Mouse (Mus musculus) erythroid progenitor cell, adult 5-6 weeks (primary cell): ENCODE measurements around the gene Bri3bp. TPM values are rescaled to one million over a fixed set of nuclear protein-coding genes. Genes with fewer than 3 reads are reported as not detected.

Experiments
- ATAC-seq: replicated peaks from 2 replicates; pipeline ENCODE4 v1.8.0; 2016; ENCODE audit warnings: moderate number of reproducible peaks, mild to moderate bottlenecking, moderate TSS enrichment, inconsistent platforms; ENCODE audit not compliant: poor library complexity, low FRiP score, severe bottlenecking
- total RNA-seq, 2 experiments: library from RNA; stranded (forward) in 1 of 2; stranded (reverse) in 1 of 2; fragments of 150-400 nt in 1 of 2; fragments of 186-747, 209-891 nt in 1 of 2; gene quantifications; 2 replicates each; pipeline versions ENCODE4 v1.2.3 to v1.2.4; 2015 to 2017; ENCODE audit warnings: low replicate concordance in 2 of 2

The Bri3bp gene
- total RNA-seq, 2 experiments from 2014 or later: 2.0 to 5.4 TPM

DNA sequence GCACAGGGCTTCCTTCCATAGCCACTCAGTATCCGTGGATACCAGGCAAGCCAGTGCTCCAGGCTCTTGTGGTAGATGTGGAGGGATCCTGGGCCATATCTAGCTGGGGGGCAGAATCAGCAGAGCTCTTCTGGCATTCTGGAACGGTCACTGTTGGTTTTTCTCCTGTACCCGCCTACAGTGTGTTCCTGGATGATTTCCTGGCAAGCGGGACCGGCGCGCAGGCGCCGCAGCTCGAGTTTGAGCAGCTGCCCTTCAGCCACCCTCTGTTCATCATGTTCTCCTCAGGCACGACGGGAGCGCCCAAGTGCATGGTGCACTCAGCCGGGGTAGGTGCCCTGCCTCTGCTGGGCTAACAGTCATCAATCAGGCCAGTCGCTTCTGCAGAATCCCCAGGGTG, 64.6 kb downstream of the Bri3bp start:
- no peak for ATAC-seq

DNA sequence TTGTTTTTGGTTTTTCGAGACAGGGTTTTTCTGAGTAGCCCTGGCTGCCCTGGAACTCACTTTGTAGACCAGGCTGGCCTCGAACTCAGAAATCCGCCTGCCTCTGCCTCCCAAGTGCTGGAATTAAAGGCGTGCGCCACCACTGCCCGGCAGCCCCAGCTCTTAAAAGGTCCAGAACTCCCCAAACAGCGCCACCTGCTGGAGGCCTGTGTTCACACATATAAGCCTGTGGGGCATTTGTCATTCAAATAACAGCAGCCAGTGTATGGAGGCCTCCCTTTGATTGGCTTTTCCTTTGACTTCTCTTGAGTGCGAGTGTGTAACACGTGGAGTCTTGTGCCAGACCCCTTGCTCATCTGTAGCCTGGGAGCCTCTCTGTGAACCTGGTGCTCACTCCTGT, 66.2 kb downstream of the Bri3bp start:
- no peak for ATAC-seq

DNA sequence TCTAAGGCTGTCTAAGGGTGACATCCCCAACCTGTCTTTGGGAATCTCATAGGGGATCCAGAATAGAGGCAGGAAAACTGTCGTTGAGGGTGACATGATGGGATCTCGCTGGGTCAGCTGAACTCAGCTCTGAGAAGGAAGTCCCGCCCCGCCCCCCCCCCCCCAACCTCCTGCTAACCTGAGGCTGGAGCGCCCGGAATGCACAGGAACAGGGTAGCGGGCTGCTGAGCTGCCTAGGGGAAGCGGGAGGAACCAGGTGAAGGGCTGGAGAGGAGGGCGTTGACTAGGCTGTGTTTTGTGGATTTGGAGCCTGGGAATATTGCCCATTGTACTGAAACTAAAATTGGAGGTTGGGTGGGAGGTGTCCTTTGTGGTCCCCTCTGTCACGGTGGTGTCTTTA, 66.6 kb downstream of the Bri3bp start:
- no peak for ATAC-seq

DNA sequence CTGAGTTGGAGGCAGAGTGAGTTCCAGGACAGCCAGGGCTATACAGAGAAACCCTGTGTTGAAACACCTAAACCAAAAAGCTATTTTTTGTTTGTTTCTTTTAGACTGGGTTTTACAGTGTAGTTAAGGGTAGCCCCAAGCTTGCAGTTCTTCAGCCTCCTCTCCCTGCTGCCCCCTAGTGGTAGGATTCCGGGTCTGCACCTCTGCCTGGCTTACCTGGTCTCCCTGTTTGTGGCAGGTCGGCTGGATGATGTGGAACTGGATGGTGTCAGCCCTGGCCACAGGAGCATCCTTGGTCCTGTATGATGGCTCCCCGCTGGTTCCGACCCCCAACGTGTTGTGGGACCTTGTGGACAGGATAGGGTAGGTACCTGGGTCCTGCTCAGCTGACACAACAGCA, 68.2 kb downstream of the Bri3bp start:
- peak; percentile 73 for ATAC-seq

Other genes starting within 250 kb of the Bri3bp start
- 33.9 and 39.0 TPM in 2 replicates for gene Scarb1, start 100.5 kb upstream of the Bri3bp start, total RNA-seq (2015; ENCODE audit: low replicate concordance)
- gene Scarb1, start 100.5 kb upstream of the Bri3bp start, total RNA-seq (2017; ENCODE audit: low replicate concordance): 35.3 and 44.2 TPM in 2 replicates
- gene Gm10382, start 52.2 kb upstream of the Bri3bp start, total RNA-seq (2015; ENCODE audit: low replicate concordance): not detected in 2 replicates
- gene Gm10382, start 52.2 kb upstream of the Bri3bp start, total RNA-seq (2017; ENCODE audit: low replicate concordance): not detected in 2 replicates
- 158 and 186 TPM in 2 replicates for gene Ubc, start 51.4 kb upstream of the Bri3bp start, total RNA-seq (2015; ENCODE audit: low replicate concordance)
- 215 and 222 TPM in 2 replicates for gene Ubc, start 51.4 kb upstream of the Bri3bp start, total RNA-seq (2017; ENCODE audit: low replicate concordance)
- 3.2 and 5.0 TPM in 2 replicates for gene Dhx37, start 7.4 kb upstream of the Bri3bp start, total RNA-seq (2015; ENCODE audit: low replicate concordance)
- 3.6 and 15.9 TPM in 2 replicates for gene Dhx37, start 7.4 kb upstream of the Bri3bp start, total RNA-seq (2017; ENCODE audit: low replicate concordance)
- 6.5 and 13.4 TPM in 2 replicates for gene Aacs, start 34.2 kb downstream of the Bri3bp start, total RNA-seq (2015; ENCODE audit: low replicate concordance)
- gene Aacs, start 34.2 kb downstream of the Bri3bp start, total RNA-seq (2017; ENCODE audit: low replicate concordance): 1.2 and 7.1 TPM in 2 replicates
- gene Tmem132b, start 90.2 kb downstream of the Bri3bp start, total RNA-seq (2015; ENCODE audit: low replicate concordance): not detected in 2 replicates
- gene Tmem132b, start 90.2 kb downstream of the Bri3bp start, total RNA-seq (2017; ENCODE audit: low replicate concordance): not detected in 2 replicates